Mouse (Mus musculus) embryo, embryonic 11.5 days (tissue): ENCODE measurements around the gene Clec16a.

Experiments
- DNase-seq: peaks from one replicate; pipeline ENCODE4 v3.0.0-alpha.2; 2012; ENCODE audit warnings: low read depth, low spot score

Clec16a gene

GRCm38 (mm10) chr16:10675612-10676011 is 130.5 kb downstream of the Clec16a start:
- no peak for DNase-seq

GRCm38 (mm10) chr16:10676461-10677066 is 131.4 kb downstream of the Clec16a start:
- no peak for DNase-seq

GRCm38 (mm10) chr16:10682521-10682920 is 137.4 kb downstream of the Clec16a start:
- no peak for DNase-seq

GRCm38 (mm10) chr16:10683193-10684000 is 138.3 kb downstream of the Clec16a start:
- DNase-seq = no peak

GRCm38 (mm10) chr16:10689748-10690318 is 144.7 kb downstream of the Clec16a start:
- no peak for DNase-seq

- no peak for DNase-seq
Observed at GRCm38 (mm10) chr16:10690442-10690841, 145.3 kb downstream of the Clec16a start.

- DNase-seq = no peak
Observed at GRCm38 (mm10) chr16:10691705-10692104, 146.6 kb downstream of the Clec16a start.

- DNase-seq = no peak
Observed at GRCm38 (mm10) chr16:10692848-10693247, 147.7 kb downstream of the Clec16a start.

GRCm38 (mm10) chr16:10693424-10693823 is 148.3 kb downstream of the Clec16a start:
- DNase-seq = no peak

- no peak for DNase-seq
Observed at GRCm38 (mm10) chr16:10694414-10694851, 149.3 kb downstream of the Clec16a start.

- DNase-seq = no peak
Observed at GRCm38 (mm10) chr16:10697861-10698659, 152.9 kb downstream of the Clec16a start.

GRCm38 (mm10) chr16:10699316-10699715 is 154.2 kb downstream of the Clec16a start:
- no peak for DNase-seq

GRCm38 (mm10) chr16:10700160-10700559 is 155.0 kb downstream of the Clec16a start:
- DNase-seq = no peak

GRCm38 (mm10) chr16:10702399-10702798 is 157.3 kb downstream of the Clec16a start:
- DNase-seq = no peak

GRCm38 (mm10) chr16:10703932-10704331 is 158.8 kb downstream of the Clec16a start:
- DNase-seq = no peak

GRCm38 (mm10) chr16:10705396-10705795 is 160.3 kb downstream of the Clec16a start:
- no peak for DNase-seq

GRCm38 (mm10) chr16:10711524-10711923 is 166.4 kb downstream of the Clec16a start:
- DNase-seq = no peak

GRCm38 (mm10) chr16:10713041-10713440 is 167.9 kb downstream of the Clec16a start:
- DNase-seq = no peak

- no peak for DNase-seq
Observed at GRCm38 (mm10) chr16:10713441-10714239, 168.5 kb downstream of the Clec16a start.

- DNase-seq = no peak
Observed at GRCm38 (mm10) chr16:10715211-10715610, 170.1 kb downstream of the Clec16a start.

GRCm38 (mm10) chr16:10715632-10716031 is 170.5 kb downstream of the Clec16a start:
- DNase-seq = no peak
